ENCODE assay signal across 7 mouse cellular contexts in genomic region chr7:79309247-79310190, GRCm38 (mm10). TPM values are rescaled to one million over a fixed set of nuclear protein-coding genes. Genes with fewer than 3 reads are reported as not detected.
DNase-seq lines count a peak whose midpoint lies in the region; ATAC-seq and TF ChIP-seq lines count a peak whose summit lies in the region.

No protein-coding gene starts in this region.

- peak; percentile 41 for DNase-seq in lung, embryonic 14.5 days
- DNase-seq in lung, postnatal 25 days (ENCODE audit: low spot score) = no peak
- DNase-seq in kidney, postnatal 14 days = peak; percentile 53
- no peak for DNase-seq in layer of hippocampus, adult 18-20 months (ENCODE audit: low spot score in 2 of 2)

- TF ChIP-seq CTCF in lung, embryonic 14.5 days (IDR thresholded peaks at IDR 0.05; ENCODE audit: low read depth) = peak; percentile 30; the same call in 1 of the 2 replicates

- no peak overlapping the region; the same call in 1 of the 2 replicates for H3K4me2 ChIP-seq in lung, embryonic 14.5 days
- peak overlapping the region; percentile 24; the same call in 1 of the 2 replicates for H3K4me2 ChIP-seq in heart, embryonic 11.5 days
- no peak overlapping the region for H3K4me2 ChIP-seq in midbrain, embryonic 16.5 days (ENCODE audit: low read length)

- H3K9me3 ChIP-seq in lung, embryonic 14.5 days (ENCODE audit: low read depth, low read length) = no peaks in the 10 kb centered on the region
- H3K9me3 ChIP-seq in heart, embryonic 11.5 days (replicated peaks; ENCODE audit: control insufficient read depth, low read length) = no peaks in the 10 kb centered on the region
- H3K9me3 ChIP-seq in midbrain, embryonic 16.5 days (replicated peaks; ENCODE audit: control insufficient read depth, low read length, poor library complexity, severe bottlenecking) = no peaks in the 10 kb centered on the region

- 31% methylated on average over 19 of the region's 19 CpGs for WGBS in lung, embryonic 14.5 days
- 52% methylated on average over 19 of the region's 19 CpGs for WGBS in heart, embryonic 11.5 days (ENCODE audit: insufficient replicate concordance)
- 34% methylated on average over 19 of the region's 19 CpGs for WGBS in midbrain, embryonic 16.5 days

- 0 out of 2 replicates have a peak, but pooled peaks have one; percentile 40 for ATAC-seq in lung, embryonic 14.5 days (ENCODE audit: insufficient read depth)
- ATAC-seq in heart, embryonic 11.5 days (replicated peaks; ENCODE audit: insufficient number of reproducible peaks, low FRiP score, low TSS enrichment) = no peak
- ATAC-seq in midbrain, embryonic 16.5 days = no peak
- no peak for ATAC-seq in megakaryocyte-erythroid progenitor cell, adult 5-6 weeks (replicated peaks; ENCODE audit: low FRiP score, low TSS enrichment, poor library complexity, severe bottlenecking)

- peak overlapping the region; percentile 56 for H3K27ac ChIP-seq in lung, embryonic 14.5 days (ENCODE audit: low read depth)
- 0 out of 2 replicates have a peak overlapping the region, but pooled peaks have one; percentile 29 for H3K27ac ChIP-seq in heart, embryonic 11.5 days (ENCODE audit: low read depth, low read length)
- H3K27ac ChIP-seq in midbrain, embryonic 16.5 days (ENCODE audit: low read length) = peak overlapping the region; percentile 67

- H3K27me3 ChIP-seq in lung, embryonic 14.5 days (ENCODE audit: insufficient read depth, low read length) = no peaks in the 10 kb centered on the region
- H3K27me3 ChIP-seq in heart, embryonic 11.5 days (ENCODE audit: control insufficient read depth, insufficient read depth, low read length) = no peaks in the 10 kb centered on the region
- no peaks in the 10 kb centered on the region for H3K27me3 ChIP-seq in midbrain, embryonic 16.5 days (ENCODE audit: control insufficient read depth, insufficient read depth, low read depth, low read length)

- H3K4me3 ChIP-seq in lung, embryonic 14.5 days (ENCODE audit: low read depth, low read length) = no peak overlapping the region
- no peak overlapping the region for H3K4me3 ChIP-seq in heart, embryonic 11.5 days (ENCODE audit: low read depth, low read length)
- no peak overlapping the region for H3K4me3 ChIP-seq in midbrain, embryonic 16.5 days (ENCODE audit: low read depth, low read length)

- no peak overlapping the region for H3K9ac ChIP-seq in lung, embryonic 14.5 days
- 0 out of 2 replicates have a peak overlapping the region, but pooled peaks have one; percentile 39 for H3K9ac ChIP-seq in heart, embryonic 11.5 days (ENCODE audit: low read depth, low read length)
- no peak overlapping the region for H3K9ac ChIP-seq in midbrain, embryonic 16.5 days (ENCODE audit: low read depth, low read length)

- no peaks in the 10 kb centered on the region; the same call in 1 of the 2 replicates for H3K36me3 ChIP-seq in lung, embryonic 14.5 days (ENCODE audit: insufficient read depth)
- H3K36me3 ChIP-seq in heart, embryonic 11.5 days (ENCODE audit: control insufficient read depth, insufficient read depth, low read length) = no peaks in the 10 kb centered on the region
- H3K36me3 ChIP-seq in midbrain, embryonic 16.5 days (ENCODE audit: control insufficient read depth, insufficient read depth, low read length) = no peaks in the 10 kb centered on the region

- peaks cover 23% of the 10 kb centered on the region for H3K4me1 ChIP-seq in lung, embryonic 14.5 days (ENCODE audit: insufficient read depth)
- H3K4me1 ChIP-seq in heart, embryonic 11.5 days (ENCODE audit: control insufficient read depth, insufficient read depth, low read length) = peaks cover 39% of the 10 kb centered on the region
- H3K4me1 ChIP-seq in midbrain, embryonic 16.5 days (ENCODE audit: control insufficient read depth, insufficient read depth, low read length) = peaks cover 41% of the 10 kb centered on the region

RNA-seq across cellular contexts. Expression of gene Abhd2, which starts 36.5 kb away (rescaled TPM):
- polyA plus RNA-seq in lung, embryonic 14.5 days (2014; fragmentation: Nextera tagmentation; extraction: Ambion mirVana) = 21.5 TPM in 2 replicates
- polyA plus RNA-seq in heart, embryonic 11.5 days (2014; fragmentation: Nextera tagmentation; extraction: Ambion mirVana) = 4.9 and 6.1 TPM in 2 replicates
- polyA plus RNA-seq in midbrain, embryonic 16.5 days (2015; fragmentation: Nextera tagmentation; extraction: Ambion mirVana) = 18.7 and 19.3 TPM in 2 replicates
- 10 to 100 TPM; 62.0 to 65.6 TPM for total RNA-seq in layer of hippocampus, adult 18-20 months (2021)
- total RNA-seq in megakaryocyte-erythroid progenitor cell, adult 5-6 weeks (2014; fragmentation: Nextera tagmentation) = 23.6 and 25.4 TPM in 2 replicates
- total RNA-seq in megakaryocyte-erythroid progenitor cell, adult 5-6 weeks (2017) = 13.0 and 13.9 TPM in 2 replicates

Comparison
In these comparisons a context has a peak if more than half of its experiments do, and no peak if none do; other contexts are left out.
1. DNase-seq: peak in lung, embryonic 14.5 days (single experiment) and kidney, postnatal 14 days (single experiment); none in lung, postnatal 25 days (single experiment) and layer of hippocampus, adult 18-20 months (0 of 2).
2. Peak in every context shown above with its lines, with median percentiles within 50 percentile points of each other: H3K27ac ChIP-seq.